Mouse (Mus musculus) gastrocnemius, postnatal 36 days (tissue): ENCODE measurements around the gene Hint3. TPM values are rescaled to one million over a fixed set of nuclear protein-coding genes. Genes with fewer than 3 reads are reported as not detected.
A peak's percentile ranks its signal among the peaks of the same experiment; 100 is the strongest.

Experiments used
- DNase-seq, 2 experiments: peaks; one replicate each; pipeline ENCODE4 v3.0.0; 2022
- intact Hi-C: fragments of 180-260 bp; cut with DNase I; formaldehyde crosslinking; loops from one replicate; pipeline ENCODE4 v1.15.1; 2025
- total RNA-seq, 2 experiments: library from RNA; stranded (reverse); gene quantifications; 2 replicates each; pipeline ENCODE4 v1.2.3; 2021

Hint3 gene
- total RNA-seq, 2 experiments from 2014 or later = 44.6 to 52.3 TPM

DNA sequence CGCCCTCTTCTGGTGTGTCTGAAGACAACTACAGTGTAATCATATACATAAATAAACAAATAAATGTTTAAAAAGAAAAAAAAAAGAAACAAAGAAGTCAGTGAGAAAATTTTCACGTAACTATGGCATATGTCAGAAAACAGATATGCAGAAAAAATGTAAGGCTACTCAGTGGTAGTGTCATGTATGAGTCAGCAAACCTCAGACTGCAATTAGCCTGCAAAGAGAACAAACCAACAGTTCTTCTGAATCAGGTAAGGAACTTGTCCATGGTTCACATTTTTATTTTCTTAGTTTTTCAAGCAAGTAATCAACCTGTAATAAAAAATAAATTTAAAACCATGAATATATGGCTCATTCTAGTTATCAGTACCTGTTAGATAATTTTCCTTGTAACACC lies 21.3 kb downstream of the Hint3 start:
- intact Hi-C loops = no loop called here
- DNase-seq = no peak

DNA sequence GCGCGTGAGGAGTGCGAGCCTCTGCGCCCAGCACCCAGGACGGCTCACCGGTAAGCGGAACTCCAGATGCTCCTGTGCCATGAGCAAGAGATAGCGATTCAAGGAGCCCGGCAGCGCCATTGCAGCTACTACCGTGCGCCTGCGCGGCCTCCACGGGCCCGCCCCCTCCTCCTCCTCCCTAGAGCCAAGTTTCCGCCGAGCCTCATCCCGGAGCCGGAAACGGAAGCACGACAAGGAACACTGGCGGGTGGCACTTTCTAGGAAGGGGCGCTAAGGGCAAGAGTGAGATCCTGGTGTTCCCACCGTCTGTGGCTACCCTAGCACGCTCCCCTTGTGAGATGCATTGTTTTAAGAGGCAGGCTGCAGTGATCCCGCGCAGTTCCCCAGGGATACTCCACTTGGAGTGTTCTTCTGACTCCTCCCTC lies 28.9 kb downstream of the Hint3 start, which contains the start of gene Trmt11:
TSS of gene Trmt11 (minus strand) at position 208 of the 425 bp plus-strand sequence.
- intact Hi-C loops = no loop called here
- peak; percentile 86 to 87 for DNase-seq

DNA sequence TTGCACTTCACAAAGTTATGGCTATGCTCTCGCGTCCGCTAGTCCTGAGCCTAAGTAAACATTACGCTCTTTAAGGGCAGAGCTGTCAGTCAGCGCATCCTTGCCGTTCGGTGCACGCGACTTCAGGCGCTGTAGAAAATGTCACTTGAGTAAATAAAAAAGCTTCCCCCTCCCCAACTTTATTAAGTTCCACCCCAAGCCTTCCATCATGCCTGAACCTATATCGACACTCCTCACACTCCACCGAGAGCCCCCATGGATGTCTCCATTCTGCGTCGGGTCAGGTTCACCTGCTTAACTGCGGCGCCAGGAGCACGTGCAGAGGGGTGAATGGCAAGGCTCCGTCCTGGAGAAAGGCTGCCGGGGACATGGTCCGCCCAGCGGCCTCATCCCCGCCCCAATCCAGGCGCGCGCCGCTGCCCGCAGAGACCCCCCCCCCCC lies 29.3 kb downstream of the Hint3 start:
- DNase-seq = no peak
- intact Hi-C loops = no loop called here

DNA sequence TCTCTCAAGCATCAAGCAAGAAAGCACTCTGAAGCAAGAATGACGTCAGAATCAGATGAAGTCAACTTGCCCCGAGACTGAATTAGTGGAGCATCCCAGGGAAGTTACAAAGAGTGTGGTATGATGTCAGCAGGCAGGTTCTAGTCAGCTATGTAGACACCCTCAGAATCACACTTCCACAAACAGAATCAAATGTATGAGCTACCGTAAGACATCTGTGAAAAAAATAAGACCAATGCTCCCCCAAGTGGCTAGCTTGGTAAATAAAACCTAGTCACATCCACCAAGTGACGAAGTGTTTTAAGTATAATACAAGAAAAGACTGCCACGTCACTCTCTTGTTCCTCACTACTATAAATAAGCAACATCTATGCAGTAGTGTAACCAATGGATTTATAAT lies 42.4 kb downstream of the Hint3 start:
- DNase-seq = no peak
- intact Hi-C loops = no loop called here

DNA sequence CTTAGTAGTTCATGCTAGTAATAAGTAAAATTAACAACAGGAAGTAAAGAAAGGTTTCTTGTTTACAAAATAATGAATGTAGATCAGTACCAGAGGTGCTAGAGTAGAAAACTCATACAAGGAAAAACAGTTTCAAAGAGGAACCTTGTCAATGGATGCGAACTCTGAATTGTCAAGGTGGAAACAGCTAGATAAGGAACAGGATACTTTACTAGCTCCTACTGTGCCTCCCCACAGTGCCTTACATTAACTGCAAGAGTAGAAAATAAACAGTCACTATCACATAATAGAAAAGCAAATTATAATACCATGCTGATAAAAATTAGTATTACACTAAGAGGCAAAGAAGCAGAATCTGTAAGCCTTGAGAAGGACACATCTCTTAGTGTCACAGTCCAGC lies 43.7 kb downstream of the Hint3 start:
- intact Hi-C loops = no loop called here
- DNase-seq = no peak

DNA sequence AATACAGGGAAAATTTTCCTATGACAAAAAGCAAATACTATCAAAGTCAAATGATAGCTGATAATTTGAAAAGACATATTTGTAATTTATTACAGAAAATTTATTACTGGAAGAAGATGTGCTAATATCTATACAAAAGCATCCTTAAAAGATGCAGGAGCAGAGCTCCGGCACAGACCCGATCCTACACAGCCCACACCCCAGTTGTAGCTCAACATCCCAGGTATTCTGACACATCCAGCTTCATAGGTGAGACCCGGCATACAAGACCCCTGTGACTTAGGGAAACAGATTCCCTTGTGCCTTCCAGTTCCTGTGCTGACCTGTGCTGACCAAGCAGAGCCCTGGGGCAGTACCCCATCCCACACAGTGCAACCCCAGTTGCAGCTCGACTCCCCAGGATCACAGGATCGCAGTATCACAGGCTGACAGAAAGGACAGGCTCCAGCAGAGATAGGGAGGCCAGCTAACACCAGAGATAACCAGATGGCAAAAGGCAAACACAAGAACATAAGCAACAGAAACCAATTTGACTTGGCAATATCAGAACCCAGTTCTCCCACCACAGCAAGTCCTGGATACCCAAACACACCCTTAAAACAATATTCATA lies 51.7 kb downstream of the Hint3 start:
- intact Hi-C loops = no loop called here
- no peak for DNase-seq

DNA sequence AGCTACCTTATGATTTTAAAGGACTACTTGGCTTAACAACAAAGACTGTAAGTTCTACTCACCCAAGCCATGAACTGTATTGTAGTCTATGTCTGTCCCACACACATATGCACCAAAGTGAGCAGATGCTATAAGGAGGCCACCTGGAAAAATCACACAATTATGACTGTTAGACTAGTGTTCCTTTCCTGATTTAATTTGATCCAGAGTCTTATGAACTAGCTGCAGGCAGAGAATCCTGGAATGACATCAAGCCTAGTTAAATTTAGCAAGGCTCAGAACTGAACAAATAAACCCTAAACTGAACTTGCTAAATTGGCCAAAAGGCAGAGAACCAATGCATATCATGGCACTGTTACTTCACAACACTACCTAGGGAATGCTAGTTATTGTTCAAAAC lies 63.1 kb downstream of the Hint3 start:
- intact Hi-C loops = no loop called here
- no peak for DNase-seq

DNA sequence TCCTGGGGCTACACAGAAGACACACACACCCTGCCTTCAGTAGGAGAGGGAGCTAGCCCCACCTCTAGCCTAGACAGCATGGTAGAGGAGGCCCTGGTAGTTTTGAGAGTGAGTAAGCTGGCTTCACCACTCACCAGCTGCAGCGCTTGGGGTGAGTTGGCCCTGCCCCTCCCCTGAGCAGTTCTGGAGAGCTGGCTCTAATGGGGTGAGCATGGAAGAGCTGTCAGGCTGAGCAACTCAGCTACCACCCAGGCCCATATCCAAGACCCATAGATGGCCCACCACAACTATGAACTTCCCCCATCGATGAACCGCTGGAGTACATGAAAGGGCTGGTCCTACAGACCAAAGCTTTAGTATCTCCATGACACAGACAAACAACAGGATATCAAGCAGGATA lies 64.8 kb downstream of the Hint3 start:
- intact Hi-C loops = no loop called here
- no peak for DNase-seq

Other genes with a start within 250 kb of the Hint3 start
- gene Trmt11, start 28.9 kb downstream of the Hint3 start, total RNA-seq = 1 to 10 TPM; 2.7 to 4.2 TPM
- gene Ncoa7, start 173.7 kb upstream of the Hint3 start, total RNA-seq = 1 to 10 TPM; 2.1 to 2.5 TPM
- gene Hey2, start 213.2 kb upstream of the Hint3 start, total RNA-seq = under 1 TPM; 0.37 to 0.43 TPM